Mouse (Mus musculus) heart, postnatal 36 days (tissue): ENCODE results near the gene Prl3b1. TPM values are rescaled to one million over a fixed set of nuclear protein-coding genes. Genes with fewer than 3 reads are reported as not detected.

Experiments used
- DNase-seq, 2 experiments: peaks; one replicate each; pipeline ENCODE4 v3.0.0; 2021 to 2022
- intact Hi-C: fragments of 180-260 bp; cut with DNase I; formaldehyde crosslinking; loops from one replicate; pipeline ENCODE4 v1.15.1; 2025
- total RNA-seq, 2 experiments: library from RNA; stranded (reverse); gene quantifications; 2 replicates each; pipeline ENCODE4 v1.2.3; 2021

Prl3b1 gene
- not detected for total RNA-seq

DNA sequence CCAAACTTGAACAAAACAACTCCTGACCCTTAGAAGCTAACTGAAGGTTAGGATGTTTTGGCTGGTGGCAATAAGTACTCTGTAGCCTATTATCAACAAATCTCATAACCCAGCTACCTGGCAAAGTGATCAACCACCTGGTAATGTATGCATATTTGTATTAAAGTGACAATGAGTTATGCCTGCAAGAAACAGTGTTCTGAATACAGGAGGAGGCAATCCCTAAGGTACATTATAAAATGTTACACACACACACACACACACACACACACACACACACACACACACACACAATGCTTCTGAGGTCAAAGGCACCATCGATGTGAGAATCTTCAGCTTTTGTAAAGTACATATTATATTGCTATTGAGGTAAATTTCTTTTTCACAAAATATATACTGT, at the start of gene Prl3b1:
TSS of gene Prl3b1 (plus strand) at position 301 of the 400 bp plus-strand sequence.
- no peak for DNase-seq
- intact Hi-C loops: no loop called here

DNA sequence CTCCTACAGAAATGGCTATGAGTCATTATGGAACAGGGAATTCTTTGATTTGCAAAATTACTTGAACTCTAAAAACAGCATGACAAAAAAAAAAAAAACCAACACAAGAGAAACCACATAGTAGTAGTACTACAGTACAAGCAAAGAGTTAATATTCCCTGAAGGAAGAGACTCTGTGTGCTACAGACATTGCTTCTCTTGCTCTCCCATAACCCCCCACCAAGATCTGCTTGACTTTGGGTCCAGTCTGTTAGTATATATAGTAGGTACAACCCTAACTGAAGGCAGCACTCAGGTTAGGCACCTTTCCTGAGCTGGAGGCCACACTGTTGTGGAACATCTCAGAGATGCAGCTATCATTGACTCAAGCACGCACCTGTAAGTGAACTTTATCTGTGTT, 45.3 kb upstream of the Prl3b1 start, which contains the start of gene Prl3c1:
TSS of gene Prl3c1 (plus strand) at position 301 of the 400 bp plus-strand sequence.
- intact Hi-C loops: no loop called here
- no peak for DNase-seq

DNA sequence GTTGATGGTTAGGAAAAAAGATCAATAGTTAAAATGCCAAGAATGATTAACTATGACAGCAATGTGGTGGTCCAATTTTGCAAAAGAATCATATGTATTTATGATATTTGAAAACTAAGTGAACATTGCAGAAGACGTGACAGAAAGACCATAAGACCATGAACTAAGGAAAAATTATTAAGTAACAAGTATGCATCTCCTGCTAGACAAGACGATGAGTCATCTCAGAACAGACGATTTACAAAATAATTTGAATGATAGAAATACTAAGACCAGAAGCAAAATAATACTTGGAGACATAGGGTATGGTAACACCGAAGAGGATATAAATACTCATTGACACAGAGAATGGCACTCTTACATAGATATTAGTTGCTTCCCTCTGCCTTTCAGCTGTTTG, 17.5 kb downstream of the Prl3b1 start, which contains the start of gene Prl3a1:
TSS of gene Prl3a1 (plus strand) at position 301 of the 400 bp plus-strand sequence.
- DNase-seq: no peak
- intact Hi-C loops: no loop called here

Other genes starting within 250 kb of the Prl3b1 start
- not detected for gene Prl, start 184.3 kb upstream of the Prl3b1 start, total RNA-seq
- not detected for gene Prl3d1, start 147.7 kb upstream of the Prl3b1 start, total RNA-seq
- gene Prl3d2, start 120.1 kb upstream of the Prl3b1 start, total RNA-seq: not detected
- gene Prl3d3, start 85.1 kb upstream of the Prl3b1 start, total RNA-seq: not detected
- gene Prl3c1, start 45.2 kb upstream of the Prl3b1 start, total RNA-seq: not detected
- not detected for gene Prl3a1, start 17.6 kb downstream of the Prl3b1 start, total RNA-seq
- not detected for gene Prl6a1, start 70.8 kb downstream of the Prl3b1 start, total RNA-seq
- gene Prl8a2, start 103.8 kb downstream of the Prl3b1 start, total RNA-seq: not detected
- not detected for gene Prl2b1, start 149.0 kb downstream of the Prl3b1 start, total RNA-seq
- gene Prl8a6, start 196.8 kb downstream of the Prl3b1 start, total RNA-seq: not detected